Mouse (Mus musculus): ENCODE measurements around the gene Entr1.

- TF ChIP-seq CTCF (IDR thresholded peaks at IDR 0.05; ENCODE audit: control insufficient read depth, insufficient read depth, insufficient read length) (no peak), MAX (IDR thresholded peaks at IDR 0.05) (no peak), MYOG (IDR thresholded peaks at IDR 0.05; ENCODE audit: control insufficient read depth, extremely low read depth, insufficient read length) (no peak), USF1 (IDR thresholded peaks at IDR 0.05; ENCODE audit: low read depth) (no peak)
Measured at GRCm38 (mm10) chr2:26402265-26402664, 13.1 kb upstream of the Entr1 start.

All from C2C12 (cell line).